Mouse (Mus musculus): Measurements from ENCODE around the gene Gm7029. TPM values are rescaled to one million over a fixed set of nuclear protein-coding genes. Genes with fewer than 3 reads are reported as not detected.
"Not testable (repeated sequence)": the region's sequence is repeated elsewhere in the genome, so short reads cannot be mapped to it uniquely, and the experiment has no call there.

Gm7029 gene
- polyA plus RNA-seq, 1 experiment from 2014 or later: not detected

GRCm38 (mm10) chr17:33892429-33892828, 18.8 kb downstream of the Gm7029 start:
- ATAC-seq (ENCODE audit: insufficient number of reproducible peaks, low FRiP score): no peak
- Histone ChIP-seq H3K27me3 (replicated peaks) (0 out of 2 replicates have a peak, but pooled peaks cover 2% of the 10 kb centered on the region), H3K9me3 (replicated peaks) (no peaks in the 10 kb centered on the region), H3K4me1 (replicated peaks) (peaks cover 19% of the 10 kb centered on the region), H3K4me2 (no peak overlapping the region), H3K9ac (no peak overlapping the region), H3K36me3 (no peaks in the 10 kb centered on the region), H3K27ac (ENCODE audit: poor library complexity, severe bottlenecking) (no peak overlapping the region), H3K4me3 (no peak overlapping the region)
- WGBS: 38% methylated on average over 7 of the region's 7 CpGs

- not testable (repeated sequence) for ATAC-seq (ENCODE audit: insufficient number of reproducible peaks, low FRiP score); H3K36me3 ChIP-seq; H3K4me3 ChIP-seq; H3K9me3 ChIP-seq (replicated peaks); H3K27ac ChIP-seq (ENCODE audit: poor library complexity, severe bottlenecking); H3K4me2 ChIP-seq; H3K27me3 ChIP-seq (replicated peaks); H3K9ac ChIP-seq
- H3K4me1 ChIP-seq (replicated peaks): peaks cover 13% of the 10 kb centered on the region
- 75% methylated on average over 4 of the region's 4 CpGs for WGBS
Measured at GRCm38 (mm10) chr17:33893011-33893410, 19.4 kb downstream of the Gm7029 start.

GRCm38 (mm10) chr17:33897114-33897794, 23.6 kb downstream of the Gm7029 start:
- Histone ChIP-seq H3K9ac (no peak overlapping the region), H3K4me1 (replicated peaks) (peaks cover 7% of the 10 kb centered on the region; the same call in 1 of the 2 replicates), H3K4me3 (no peak overlapping the region), H3K27me3 (replicated peaks) (0 out of 2 replicates have a peak, but pooled peaks cover 2% of the 10 kb centered on the region), H3K4me2 (no peak overlapping the region), H3K9me3 (replicated peaks) (no peaks in the 10 kb centered on the region), H3K27ac (ENCODE audit: poor library complexity, severe bottlenecking) (no peak overlapping the region), H3K36me3 (no peaks in the 10 kb centered on the region)
- WGBS: 41% methylated on average over 6 of the region's 6 CpGs
- no peak for ATAC-seq (ENCODE audit: insufficient number of reproducible peaks, low FRiP score)

DNA sequence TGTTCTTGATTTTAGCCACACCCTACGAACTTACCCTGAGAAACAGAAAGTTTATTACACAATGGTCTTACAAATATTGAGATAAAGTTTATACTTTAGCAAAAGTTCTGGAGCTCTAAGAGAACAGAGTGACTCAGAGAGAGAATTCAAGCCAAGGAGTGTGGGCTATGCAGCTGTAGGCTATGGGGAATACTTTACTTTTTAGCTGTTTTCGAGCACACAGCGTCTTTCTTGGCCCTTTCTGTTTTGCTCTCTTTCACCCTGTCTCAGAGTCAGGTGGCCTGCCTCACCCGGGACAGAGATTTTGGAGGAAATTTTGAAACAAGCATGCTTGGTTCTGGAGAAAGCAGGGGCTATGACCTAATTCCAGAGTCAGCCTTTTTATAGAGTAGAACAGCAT, 24.6 kb downstream of the Gm7029 start:
- H3K27ac ChIP-seq (ENCODE audit: poor library complexity, severe bottlenecking); H3K4me1 ChIP-seq (replicated peaks); ATAC-seq (ENCODE audit: insufficient number of reproducible peaks, low FRiP score); H3K27me3 ChIP-seq (replicated peaks); H3K4me3 ChIP-seq; H3K36me3 ChIP-seq; H3K9ac ChIP-seq; H3K9me3 ChIP-seq (replicated peaks); H3K4me2 ChIP-seq: not testable (repeated sequence)
- WGBS: 81% methylated on average over 4 of the region's 4 CpGs

- H3K36me3 ChIP-seq: no peaks in the 10 kb centered on the region
- H3K27me3 ChIP-seq (replicated peaks): no peaks in the 10 kb centered on the region
- peaks cover 7% of the 10 kb centered on the region; the same call in 1 of the 2 replicates for H3K4me1 ChIP-seq (replicated peaks)
- 73% methylated on average over 4 of the region's 4 CpGs for WGBS
- ATAC-seq (ENCODE audit: insufficient number of reproducible peaks, low FRiP score): peak; percentile 71; the same call in 1 of the 2 replicates
- peak overlapping the region; percentile 40; the same call in 1 of the 2 replicates for H3K27ac ChIP-seq (ENCODE audit: poor library complexity, severe bottlenecking)
- H3K9ac ChIP-seq: no peak overlapping the region
- H3K4me2 ChIP-seq: no peak overlapping the region
- no peak overlapping the region for H3K4me3 ChIP-seq
- no peaks in the 10 kb centered on the region for H3K9me3 ChIP-seq (replicated peaks)
Measured at GRCm38 (mm10) chr17:33899642-33900041, 26.0 kb downstream of the Gm7029 start.

DNA sequence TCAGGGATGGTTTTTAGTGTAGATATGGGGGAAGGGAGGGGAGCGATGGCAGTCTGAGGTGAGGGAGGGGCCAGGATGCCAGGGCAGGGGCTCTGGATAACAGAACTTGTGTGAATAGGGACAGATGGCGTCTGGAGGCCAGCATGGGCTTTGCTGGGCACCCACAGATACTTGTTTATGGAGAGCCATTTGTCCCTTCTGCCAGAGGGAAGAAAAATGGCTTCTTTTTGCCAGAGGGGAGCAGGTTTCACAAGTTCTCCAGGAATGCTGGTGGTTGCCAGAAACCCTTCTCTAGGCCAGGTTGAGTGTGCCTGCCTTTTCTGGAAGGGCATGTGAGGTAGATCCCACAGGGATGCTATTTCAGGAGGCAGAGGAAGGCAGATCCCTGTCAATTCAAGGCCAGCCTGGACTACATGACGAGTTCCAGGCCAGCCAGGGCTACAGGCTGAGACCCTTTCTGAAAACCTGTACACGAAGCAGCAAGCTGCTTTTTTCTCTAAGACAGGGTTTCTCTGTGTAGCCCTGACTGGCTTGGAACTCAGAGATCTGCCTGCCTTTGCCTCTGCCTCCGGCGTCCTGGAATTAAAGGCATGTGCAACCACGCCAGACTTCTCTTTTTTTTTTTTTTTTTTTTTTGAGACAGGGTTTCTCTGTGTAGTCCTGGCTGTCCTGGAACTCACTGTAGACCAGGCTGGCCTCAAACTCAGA, 26.8 kb downstream of the Gm7029 start:
- no peaks in the 10 kb centered on the region for H3K9me3 ChIP-seq (replicated peaks)
- H3K4me3 ChIP-seq: no peak overlapping the region
- 0 out of 2 replicates have a peak overlapping the region, but pooled peaks have one; percentile 35 for H3K9ac ChIP-seq
- no peak overlapping the region for H3K4me2 ChIP-seq
- peaks cover 7% of the 10 kb centered on the region; the same call in 1 of the 2 replicates for H3K4me1 ChIP-seq (replicated peaks)
- ATAC-seq (ENCODE audit: insufficient number of reproducible peaks, low FRiP score): no peak
- H3K27ac ChIP-seq (ENCODE audit: poor library complexity, severe bottlenecking): no peak overlapping the region
- H3K36me3 ChIP-seq: no peaks in the 10 kb centered on the region
- H3K27me3 ChIP-seq (replicated peaks): no peaks in the 10 kb centered on the region
- WGBS: 57% methylated on average over 7 of the region's 7 CpGs

- H3K4me1 ChIP-seq (replicated peaks): peaks cover 7% of the 10 kb centered on the region; the same call in 1 of the 2 replicates
- 70% methylated on average over 4 of the region's 4 CpGs for WGBS
- no peaks in the 10 kb centered on the region for H3K9me3 ChIP-seq (replicated peaks)
- H3K36me3 ChIP-seq: no peaks in the 10 kb centered on the region
- H3K9ac ChIP-seq: no peak overlapping the region
- H3K27ac ChIP-seq (ENCODE audit: poor library complexity, severe bottlenecking): no peak overlapping the region
- H3K27me3 ChIP-seq (replicated peaks): no peaks in the 10 kb centered on the region
- ATAC-seq (ENCODE audit: insufficient number of reproducible peaks, low FRiP score): no peak
- H3K4me2 ChIP-seq: no peak overlapping the region
- no peak overlapping the region for H3K4me3 ChIP-seq
Measured at GRCm38 (mm10) chr17:33900989-33901314, 27.3 kb downstream of the Gm7029 start.

DNA sequence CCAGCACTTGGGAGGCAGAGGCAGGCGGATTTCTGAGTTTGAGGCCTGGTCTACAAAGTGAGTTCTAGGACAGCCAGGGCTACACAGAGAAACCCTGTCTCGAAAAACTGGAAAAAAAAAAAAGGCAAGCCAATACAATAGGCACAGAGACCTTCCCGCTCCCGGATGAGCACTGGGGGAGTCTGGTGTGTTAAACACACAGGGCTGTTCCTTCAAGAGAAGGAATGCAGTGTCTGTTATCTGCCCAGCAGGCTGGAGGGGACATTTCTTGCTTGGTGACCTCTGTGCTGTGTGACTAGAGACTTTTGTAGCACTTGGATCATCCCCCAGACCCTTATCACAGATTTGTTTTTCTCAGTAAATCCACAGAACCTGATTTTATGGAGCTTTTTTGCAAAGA, 28.0 kb downstream of the Gm7029 start:
- no peak overlapping the region for H3K9ac ChIP-seq
- H3K4me2 ChIP-seq: no peak overlapping the region
- ATAC-seq (ENCODE audit: insufficient number of reproducible peaks, low FRiP score): 0 out of 2 replicates have a peak, but pooled peaks have one; percentile 38
- H3K36me3 ChIP-seq: no peaks in the 10 kb centered on the region
- WGBS: 55% methylated on average over 4 of the region's 4 CpGs
- no peaks in the 10 kb centered on the region for H3K27me3 ChIP-seq (replicated peaks)
- H3K4me3 ChIP-seq: no peak overlapping the region
- no peak overlapping the region for H3K27ac ChIP-seq (ENCODE audit: poor library complexity, severe bottlenecking)
- H3K9me3 ChIP-seq (replicated peaks): no peaks in the 10 kb centered on the region
- peaks cover 7% of the 10 kb centered on the region; the same call in 1 of the 2 replicates for H3K4me1 ChIP-seq (replicated peaks)

DNA sequence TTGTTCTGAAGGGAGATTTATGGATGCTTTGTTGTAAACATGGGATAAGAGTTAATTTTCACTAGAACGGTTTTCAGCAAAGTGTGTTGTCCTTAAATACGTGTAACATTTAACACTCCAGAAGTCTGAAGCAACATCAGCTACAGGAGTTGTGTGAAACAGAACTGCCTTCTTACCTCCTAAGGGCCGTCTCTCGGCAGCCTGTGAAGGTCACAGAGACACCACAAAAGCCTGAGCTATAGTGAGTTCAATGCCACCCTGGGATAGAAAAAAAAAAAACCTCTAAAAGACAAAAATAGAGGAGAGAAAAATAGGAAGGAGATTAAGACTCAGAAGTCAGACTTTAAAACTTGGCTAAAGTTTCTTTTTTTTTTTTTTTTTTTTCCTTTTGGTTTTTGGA, 28.4 kb downstream of the Gm7029 start:
- Histone ChIP-seq H3K9ac (no peak overlapping the region), H3K27ac (ENCODE audit: poor library complexity, severe bottlenecking) (0 out of 2 replicates have a peak overlapping the region, but pooled peaks have one; percentile 66), H3K27me3 (replicated peaks) (no peaks in the 10 kb centered on the region), H3K4me2 (no peak overlapping the region), H3K4me1 (replicated peaks) (peaks cover 7% of the 10 kb centered on the region; the same call in 1 of the 2 replicates), H3K9me3 (replicated peaks) (no peaks in the 10 kb centered on the region), H3K36me3 (no peaks in the 10 kb centered on the region), H3K4me3 (no peak overlapping the region)
- WGBS: 56% methylated on average over 4 of the region's 4 CpGs
- no peak for ATAC-seq (ENCODE audit: insufficient number of reproducible peaks, low FRiP score)

DNA sequence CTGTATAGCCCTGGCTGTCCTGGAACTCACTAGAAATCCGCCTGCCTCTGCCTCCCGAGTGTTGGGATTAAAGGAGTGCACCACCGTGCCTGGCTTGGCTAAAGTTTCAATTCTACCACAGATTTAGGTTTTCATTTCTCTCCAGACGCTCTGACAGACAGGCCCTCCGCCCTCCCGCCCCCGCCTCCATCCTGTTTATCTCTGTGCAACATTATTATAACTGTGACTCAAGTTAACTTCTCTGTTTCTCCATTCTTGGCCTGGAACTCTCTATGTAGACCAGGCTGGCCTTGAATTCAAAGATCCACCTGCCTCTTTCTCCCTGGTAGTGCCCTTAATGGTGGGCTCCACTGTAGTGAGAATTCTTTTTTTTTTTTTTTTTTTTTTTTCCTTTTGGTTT, 28.9 kb downstream of the Gm7029 start:
- Histone ChIP-seq H3K36me3 (no peaks in the 10 kb centered on the region), H3K27me3 (replicated peaks) (no peaks in the 10 kb centered on the region), H3K4me3 (no peak overlapping the region), H3K9me3 (replicated peaks) (no peaks in the 10 kb centered on the region), H3K4me2 (no peak overlapping the region), H3K9ac (no peak overlapping the region), H3K4me1 (replicated peaks) (peaks cover 7% of the 10 kb centered on the region; the same call in 1 of the 2 replicates), H3K27ac (ENCODE audit: poor library complexity, severe bottlenecking) (no peak overlapping the region)
- WGBS: 81% methylated on average over 7 of the region's 7 CpGs
- no peak for ATAC-seq (ENCODE audit: insufficient number of reproducible peaks, low FRiP score)

- 70% methylated on average over 6 of the region's 6 CpGs for WGBS
- ATAC-seq (ENCODE audit: insufficient number of reproducible peaks, low FRiP score): not testable (repeated sequence)
Measured at GRCm38 (mm10) chr17:33903911-33904651, 30.4 kb downstream of the Gm7029 start.

More at GRCm38 (mm10) chr17:33903911-33904651, 30.4 kb downstream of the Gm7029 start:
- not testable (repeated sequence) for H3K4me2 ChIP-seq; H3K9ac ChIP-seq; H3K27me3 ChIP-seq (replicated peaks); H3K36me3 ChIP-seq; H3K4me3 ChIP-seq; H3K27ac ChIP-seq (ENCODE audit: poor library complexity, severe bottlenecking); H3K9me3 ChIP-seq (replicated peaks)
- H3K4me1 ChIP-seq (replicated peaks): peaks cover 16% of the 10 kb centered on the region; the same call in 1 of the 2 replicates
